Mouse (Mus musculus): ENCODE measurements around the gene A930017K11Rik.

GRCm38 (mm10) chr17:25982913-25983312 is 30.5 kb upstream of the A930017K11Rik start:
- TF ChIP-seq CTCF (IDR thresholded peaks at IDR 0.05; ENCODE audit: low read depth) (no peak), EP300 (IDR thresholded peaks at IDR 0.05; ENCODE audit: low read depth) (no peak)

All from heart, postnatal 0 days (tissue).